Mouse (Mus musculus) brain, embryonic 14.5 days (tissue): ENCODE measurements around the gene Exoc2.

ENCODE experiments used
- CTCF ChIP-seq: fragments of 200-500 bp; IDR thresholded peaks from 2 replicates; pipeline ENCODE4 v1.5.1; 2012; ENCODE audit warnings: inconsistent platforms, mild to moderate bottlenecking, moderate library complexity, borderline replicate concordance; ENCODE audit not compliant: insufficient read depth, insufficient read length; ENCODE audit errors: extremely low read depth
- POLR2A ChIP-seq: fragments of 200-500 bp; IDR thresholded peaks from 2 replicates; pipeline ENCODE4 v1.6.1; 2012; ENCODE audit warnings: mild to moderate bottlenecking, inconsistent platforms, borderline replicate concordance; ENCODE audit not compliant: poor library complexity, insufficient read depth, insufficient read length, severe bottlenecking; ENCODE audit errors: extremely low read depth

GRCm38 (mm10) chr13:30974247-30974630 lies 346 bp upstream of the Exoc2 start:
- no peak for TF ChIP-seq POLR2A
- TF ChIP-seq CTCF: no peak
